Mouse (Mus musculus) forebrain, postnatal 0 days (tissue): Measurements from ENCODE around the gene Slc7a14. TPM values are rescaled to one million over a fixed set of nuclear protein-coding genes. Genes with fewer than 3 reads are reported as not detected.

Experiments
- ATAC-seq: fragments of 200-750 bp; cut with Nextera tagmentation; 2 replicates; pipeline ENCODE4 v1.8.0; 2017; ENCODE audit warnings: mild to moderate bottlenecking, moderate library complexity
- DNase-seq: peaks from one replicate; pipeline ENCODE4 v3.0.0-alpha.2; 2015
- H3K27ac ChIP-seq: fragments of 300-500 bp; sonication (generic); 2 replicates; pipeline ENCODE4 v1.5.1; 2014; ENCODE audit warnings: low read depth, mild to moderate bottlenecking, antibody characterized with exemption, low read length, moderate library complexity, mixed read lengths
- H3K27me3 ChIP-seq: fragments of 300-500 bp; sonication (generic); 2 replicates; pipeline ENCODE4 v1.6.1; 2014; ENCODE audit warnings: mild to moderate bottlenecking, low read length, mixed read lengths; ENCODE audit not compliant: insufficient read depth
- H3K36me3 ChIP-seq: fragments of 300-500 bp; sonication (generic); 2 replicates; pipeline ENCODE4 v1.6.1; 2014; ENCODE audit warnings: mild to moderate bottlenecking, moderate library complexity; ENCODE audit not compliant: insufficient read depth
- H3K4me1 ChIP-seq: fragments of 300-500 bp; sonication (generic); 2 replicates; pipeline ENCODE4 v1.6.1; 2014; ENCODE audit warnings: antibody characterized with exemption; ENCODE audit not compliant: insufficient read depth
- H3K4me2 ChIP-seq: fragments of 300-500 bp; sonication (generic); 2 replicates; pipeline ENCODE4 v1.6.1; 2014; ENCODE audit warnings: low read depth, mild to moderate bottlenecking, moderate library complexity
- H3K4me3 ChIP-seq: fragments of 300-500 bp; sonication (generic); 2 replicates; pipeline ENCODE4 v1.5.1; 2014; ENCODE audit warnings: low read depth, low read length, mixed read lengths
- H3K9ac ChIP-seq: fragments of 300-500 bp; sonication (generic); 2 replicates; pipeline ENCODE4 v1.6.1; 2014; ENCODE audit warnings: mild to moderate bottlenecking
- H3K9me3 ChIP-seq: fragments of 300-500 bp; sonication (generic); 2 replicates; pipeline ENCODE4 v1.6.1; 2016; ENCODE audit warnings: low read length
- CTCF ChIP-seq: sonication (generic); IDR thresholded peaks from 2 replicates; pipeline ENCODE4 v1.5.1; 2016; ENCODE audit warnings: antibody characterized with exemption, control low read depth, low read depth
- WGBS: fragments of 180-500 bp; shearing (Covaris S2); extraction: QIAGEN DNeasy Blood & Tissue Kit; methylation state at CpG from one replicate; pipeline ENCODE4 v1.1.7; 2014; 5-methylcytosine and 5-hydroxymethylcytosine counted together
- polyA plus RNA-seq: library from polyadenylated mRNA; unstranded; fragments of >200 nt; fragmentation: Nextera tagmentation; extraction: Ambion mirVana; gene quantifications from 2 replicates; pipeline ENCODE4 v1.2.1, GENCODE M21; 2015
- total RNA-seq: library from RNA; depleted of rRNA; stranded (reverse); fragments of >200 nt; gene quantifications from 2 replicates; pipeline ENCODE4 v1.2.3, GENCODE M21; 2014

The Slc7a14 gene
- total and polyA plus RNA-seq, 2 experiments from 2014 or later, result 5.7 to 20.3 TPM

GRCm38 (mm10) chr3:31260329-31260963 lies 49.7 kb downstream of the Slc7a14 start:
- Histone ChIP-seq H3K27me3 (no peaks in the 10 kb centered on the region), H3K4me1 (peaks cover 7% of the 10 kb centered on the region; the same call in 1 of the 2 replicates), H3K9ac (no peak overlapping the region), H3K9me3 (no peaks in the 10 kb centered on the region), H3K4me2 (no peak overlapping the region), H3K27ac (no peak overlapping the region), H3K4me3 (no peak overlapping the region), H3K36me3 (peaks cover 9% of the 10 kb centered on the region)
- no peak for DNase-seq
- no peak for TF ChIP-seq CTCF
- peak; percentile 52; the same call in 1 of the 2 replicates for ATAC-seq
- WGBS, result 15% methylated on average over 7 of the region's 7 CpGs

GRCm38 (mm10) chr3:31259553-31260255 lies 50.5 kb downstream of the Slc7a14 start:
- Histone ChIP-seq H3K4me3 (no peak overlapping the region), H3K9ac (no peak overlapping the region), H3K27ac (no peak overlapping the region), H3K4me1 (peaks cover 7% of the 10 kb centered on the region; the same call in 1 of the 2 replicates), H3K9me3 (no peaks in the 10 kb centered on the region), H3K27me3 (no peaks in the 10 kb centered on the region), H3K36me3 (peaks cover 9% of the 10 kb centered on the region), H3K4me2 (no peak overlapping the region)
- WGBS, result 67% methylated on average over 7 of the region's 7 CpGs
- no peak for TF ChIP-seq CTCF
- ATAC-seq (no peak), DNase-seq (no peak)

GRCm38 (mm10) chr3:31254427-31254826 lies 55.8 kb downstream of the Slc7a14 start:
- WGBS, result 80% methylated on average over 7 of the region's 7 CpGs

GRCm38 (mm10) chr3:31253862-31254261 lies 56.3 kb downstream of the Slc7a14 start:
- no peaks in the 10 kb centered on the region for H3K9me3 ChIP-seq
- 89% methylated on average over 9 of the region's 9 CpGs for WGBS
- peaks cover 9% of the 10 kb centered on the region for H3K36me3 ChIP-seq
- no peak overlapping the region for H3K27ac ChIP-seq
- no peaks in the 10 kb centered on the region for H3K4me1 ChIP-seq
- H3K4me3 ChIP-seq, result no peak overlapping the region
- no peak for TF ChIP-seq CTCF
- no peak for DNase-seq
- no peak overlapping the region for H3K4me2 ChIP-seq
- H3K27me3 ChIP-seq, result no peaks in the 10 kb centered on the region
- no peak for ATAC-seq
- no peak overlapping the region for H3K9ac ChIP-seq

More at GRCm38 (mm10) chr3:31254427-31254826, 55.8 kb downstream of the Slc7a14 start:
- DNase-seq (no peak), ATAC-seq (no peak)
- Histone ChIP-seq H3K4me3 (no peak overlapping the region), H3K4me2 (no peak overlapping the region), H3K36me3 (peaks cover 9% of the 10 kb centered on the region), H3K9ac (no peak overlapping the region), H3K27me3 (no peaks in the 10 kb centered on the region), H3K4me1 (no peaks in the 10 kb centered on the region), H3K9me3 (no peaks in the 10 kb centered on the region), H3K27ac (no peak overlapping the region)
- no peak for TF ChIP-seq CTCF

- peaks cover 9% of the 10 kb centered on the region for H3K36me3 ChIP-seq
- H3K4me1 ChIP-seq, result no peaks in the 10 kb centered on the region
- 77% methylated on average over 3 of the region's 3 CpGs for WGBS
- TF ChIP-seq CTCF, result no peak
- no peak overlapping the region for H3K4me2 ChIP-seq
- H3K4me3 ChIP-seq, result no peak overlapping the region
- no peaks in the 10 kb centered on the region for H3K9me3 ChIP-seq
- ATAC-seq, result no peak
- no peak overlapping the region for H3K27ac ChIP-seq
- DNase-seq, result no peak
- H3K27me3 ChIP-seq, result no peaks in the 10 kb centered on the region
- H3K9ac ChIP-seq, result no peak overlapping the region
These were observed 57.6 kb downstream of the Slc7a14 start for GRCm38 (mm10) chr3:31252566-31252965.

- TF ChIP-seq CTCF, result no peak
- Histone ChIP-seq H3K4me3 (no peak overlapping the region), H3K27me3 (no peaks in the 10 kb centered on the region), H3K4me2 (no peak overlapping the region), H3K36me3 (0 out of 2 replicates have a peak, but pooled peaks cover 2% of the 10 kb centered on the region), H3K9ac (no peak overlapping the region), H3K4me1 (no peaks in the 10 kb centered on the region), H3K9me3 (no peaks in the 10 kb centered on the region), H3K27ac (no peak overlapping the region)
- ATAC-seq (no peak), DNase-seq (no peak)
- WGBS, result 64% methylated on average over 1 of the region's 1 CpGs
These were observed 66.7 kb downstream of the Slc7a14 start for GRCm38 (mm10) chr3:31243478-31243877.

GRCm38 (mm10) chr3:31240840-31241239 lies 69.3 kb downstream of the Slc7a14 start:
- Histone ChIP-seq H3K4me3 (no peak overlapping the region), H3K36me3 (peaks cover 18% of the 10 kb centered on the region; the same call in 1 of the 2 replicates), H3K4me1 (no peaks in the 10 kb centered on the region), H3K27me3 (no peaks in the 10 kb centered on the region), H3K27ac (no peak overlapping the region), H3K9ac (no peak overlapping the region), H3K4me2 (no peak overlapping the region), H3K9me3 (no peaks in the 10 kb centered on the region)
- WGBS, result 73% methylated on average over 8 of the region's 8 CpGs
- TF ChIP-seq CTCF, result no peak
- no peak for DNase-seq
- ATAC-seq, result no peak
